Mouse (Mus musculus) common myeloid progenitor, adult 5-6 weeks (primary cell): ENCODE data around the gene Ifrd2. TPM values are rescaled to one million over a fixed set of nuclear protein-coding genes. Genes with fewer than 3 reads are reported as not detected.
A peak's percentile ranks its signal among the peaks of the same experiment; 100 is the strongest.

Source experiments
- ATAC-seq: replicated peaks from 2 replicates; pipeline ENCODE4 v1.8.0; 2016; ENCODE audit warnings: low read depth, mild to moderate bottlenecking, moderate TSS enrichment, inconsistent platforms; ENCODE audit not compliant: poor library complexity, severe bottlenecking
- total RNA-seq: library from RNA; stranded (forward); fragments of 200-1000, 187-1606 nt; gene quantifications from 2 replicates; pipeline ENCODE4 v1.2.3, GENCODE M21; 2017

The Ifrd2 gene
- total RNA-seq, 1 experiment from 2014 or later = 59.7 TPM

DNA sequence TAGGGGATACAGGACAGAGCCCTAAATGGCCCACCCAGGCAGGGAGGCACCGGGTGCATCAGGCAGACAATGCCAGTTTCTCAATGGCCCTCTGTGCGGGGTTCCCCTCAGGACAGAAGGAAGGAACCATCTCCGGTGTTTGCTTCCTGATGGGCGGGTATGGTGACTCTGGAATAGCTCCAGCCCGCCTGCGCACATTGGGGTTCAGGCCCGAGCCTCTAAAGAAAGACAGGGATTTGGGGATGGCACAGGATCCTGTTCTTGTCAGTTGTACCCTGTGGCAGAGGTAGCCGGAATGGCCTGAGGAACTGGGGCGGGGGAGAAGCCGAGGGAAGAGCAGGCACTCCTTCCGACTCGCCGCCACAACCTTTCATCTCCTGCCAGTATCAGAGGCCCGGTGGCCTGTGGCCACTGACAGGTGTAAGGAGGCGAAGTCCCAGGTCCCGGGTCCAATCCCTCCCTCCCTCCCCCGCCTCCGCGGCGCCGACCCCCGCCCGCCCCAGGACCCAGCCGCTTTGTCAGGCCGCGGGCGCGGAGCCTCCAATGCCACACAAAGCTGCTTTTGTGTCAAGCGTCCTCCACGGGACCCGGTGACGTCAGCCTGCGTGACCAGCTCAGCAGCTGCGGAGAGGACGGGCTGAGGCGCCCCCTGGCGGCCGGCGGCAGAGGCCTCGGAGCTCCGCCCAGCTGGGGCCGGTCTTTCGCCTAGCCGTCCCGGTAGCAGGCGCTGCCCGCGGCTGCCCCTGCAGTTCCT is 24.9 kb downstream of the Ifrd2 start:
- ATAC-seq = peak; percentile 83

DNA sequence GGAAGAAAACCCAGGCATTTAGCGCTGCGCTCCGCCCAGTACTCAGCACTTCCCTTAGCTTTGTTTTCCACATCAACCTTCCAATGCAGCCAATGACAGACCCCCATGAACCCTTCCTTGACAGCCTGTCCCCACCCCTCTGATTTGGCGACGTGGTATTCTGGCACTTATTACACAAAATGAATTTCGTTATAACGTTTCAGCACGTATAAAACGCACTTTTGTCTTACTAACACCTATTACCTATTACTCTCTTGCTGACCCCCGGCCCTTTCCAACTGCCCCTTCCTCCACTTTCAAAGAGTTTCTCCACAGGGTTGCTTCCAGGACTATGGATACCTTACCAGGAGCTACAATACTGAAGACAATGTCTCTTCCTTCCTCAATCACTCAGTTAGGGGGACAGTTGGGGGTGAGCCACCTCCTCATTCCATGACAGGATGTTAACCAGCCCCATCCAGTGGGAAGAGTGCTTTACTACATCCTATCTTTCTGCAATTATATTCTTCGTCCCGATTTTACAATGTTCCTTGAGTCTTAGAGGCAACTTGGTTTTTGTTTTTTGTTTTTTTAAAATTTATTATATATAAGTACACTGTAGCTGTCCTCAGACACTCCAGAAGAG is 25.6 kb downstream of the Ifrd2 start:
- no peak; the same call in 1 of the 2 replicates for ATAC-seq

DNA sequence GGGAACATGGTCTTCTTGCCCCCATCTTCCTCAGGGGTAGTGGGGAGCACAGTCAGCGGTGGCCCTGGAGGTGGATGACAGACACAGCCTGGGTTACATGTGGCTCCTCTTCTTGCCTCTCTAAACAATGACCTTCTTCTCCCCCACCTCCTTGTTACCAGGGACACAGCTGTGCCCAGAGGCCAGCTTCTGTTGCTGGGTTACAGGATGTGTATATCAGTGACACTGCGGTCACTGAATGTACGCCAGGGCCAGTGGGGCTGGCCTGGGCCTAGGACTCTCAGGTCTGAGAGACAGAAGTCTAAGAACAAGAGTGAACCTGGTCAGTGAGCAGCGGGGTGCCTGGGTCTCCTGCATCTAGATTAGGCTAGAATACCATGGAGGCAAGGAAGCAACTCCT is 27.6 kb downstream of the Ifrd2 start:
- ATAC-seq = no peak

DNA sequence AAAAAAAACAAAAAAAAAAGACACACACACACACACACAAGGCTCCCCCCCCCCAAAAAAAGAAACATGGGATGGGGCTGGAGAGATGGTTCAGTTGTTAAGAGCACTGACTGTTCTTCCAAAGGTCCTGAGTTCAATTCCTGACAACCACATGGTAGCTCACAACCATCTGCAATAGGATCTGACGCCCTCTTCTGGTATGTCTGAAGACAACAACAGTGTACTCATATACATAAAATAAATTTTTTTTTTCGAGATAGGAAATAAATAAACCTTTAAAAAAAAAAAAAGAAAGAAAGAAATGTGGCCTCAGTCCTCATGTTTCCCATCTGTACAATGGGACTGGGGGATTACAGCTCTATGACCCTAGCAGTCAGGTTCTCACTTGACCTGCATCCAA is 30.0 kb downstream of the Ifrd2 start:
- no peak for ATAC-seq

DNA sequence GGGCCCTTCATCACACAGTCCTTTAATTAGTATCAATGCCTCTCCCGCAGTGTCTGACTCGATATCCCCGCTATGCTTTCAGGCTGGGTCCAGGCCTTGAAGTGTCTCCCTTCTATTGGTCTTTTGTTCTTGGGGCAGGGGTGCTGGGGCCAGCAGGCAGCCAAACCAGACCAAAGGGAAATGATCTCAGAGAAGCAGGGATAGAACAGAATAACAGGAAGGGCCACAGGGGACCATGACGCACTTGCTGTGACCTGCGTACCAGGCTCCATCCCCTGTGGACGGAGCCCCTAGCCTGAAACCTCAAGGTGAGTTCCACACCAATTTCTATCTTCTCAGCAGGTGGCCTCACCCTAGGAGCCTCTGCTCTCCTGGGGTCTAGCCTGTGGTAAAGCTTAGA is 30.7 kb downstream of the Ifrd2 start:
- ATAC-seq = no peak

DNA sequence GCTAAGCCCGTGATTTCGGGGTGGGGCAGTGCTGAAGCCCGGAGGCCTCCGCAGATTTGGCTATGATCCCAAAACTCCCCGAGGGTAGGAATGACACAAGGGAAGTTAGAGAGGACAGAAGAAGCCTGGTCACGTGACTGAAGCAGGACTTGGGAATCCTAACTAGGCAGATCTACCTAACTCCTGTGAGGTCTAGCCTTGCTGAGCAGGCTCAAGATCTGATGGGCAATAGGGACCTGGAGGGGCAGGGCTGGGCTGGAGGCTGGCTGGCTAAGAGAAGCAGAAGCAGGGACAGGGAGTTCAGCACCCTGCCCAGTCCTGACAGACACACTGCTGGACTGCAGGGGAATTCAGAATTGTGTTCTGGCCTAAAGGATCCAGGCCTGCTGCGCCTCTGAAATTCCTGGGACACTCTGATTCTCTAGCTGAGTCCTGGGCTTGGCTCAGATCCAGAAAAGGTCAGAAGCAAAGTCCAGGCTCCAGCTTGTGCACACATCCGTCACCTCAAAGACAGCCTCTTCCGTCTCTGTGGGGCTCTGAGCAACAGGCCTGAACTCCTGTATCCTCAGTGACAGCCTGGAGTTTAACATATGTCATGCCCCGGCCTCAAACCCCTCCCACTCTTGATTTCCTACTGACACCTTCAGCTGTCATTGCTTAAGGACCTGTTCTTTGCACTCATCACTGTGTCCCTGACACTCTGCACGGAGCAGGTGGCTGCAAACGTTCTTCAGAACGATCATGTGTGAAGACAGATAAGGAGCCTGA is 31.5 kb downstream of the Ifrd2 start:
- ATAC-seq = peak; percentile 26; the same call in 1 of the 2 replicates

DNA sequence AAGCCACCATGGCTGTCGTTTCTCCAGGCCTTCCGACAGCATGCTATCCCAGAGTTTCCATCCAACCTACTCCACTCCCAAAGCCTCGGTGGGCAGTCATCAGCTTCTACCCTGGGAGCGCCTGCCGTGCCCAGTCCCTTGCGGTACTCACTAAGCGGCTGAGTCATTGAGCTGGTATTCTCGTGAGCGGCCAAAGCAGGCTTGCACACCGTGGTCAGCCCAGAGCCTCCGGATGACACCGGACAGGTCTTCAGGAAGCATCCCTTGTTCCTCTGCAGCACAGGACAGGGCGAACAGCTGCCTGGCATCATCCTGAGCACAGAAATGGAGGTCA is 32.1 kb downstream of the Ifrd2 start:
- no peak for ATAC-seq

DNA sequence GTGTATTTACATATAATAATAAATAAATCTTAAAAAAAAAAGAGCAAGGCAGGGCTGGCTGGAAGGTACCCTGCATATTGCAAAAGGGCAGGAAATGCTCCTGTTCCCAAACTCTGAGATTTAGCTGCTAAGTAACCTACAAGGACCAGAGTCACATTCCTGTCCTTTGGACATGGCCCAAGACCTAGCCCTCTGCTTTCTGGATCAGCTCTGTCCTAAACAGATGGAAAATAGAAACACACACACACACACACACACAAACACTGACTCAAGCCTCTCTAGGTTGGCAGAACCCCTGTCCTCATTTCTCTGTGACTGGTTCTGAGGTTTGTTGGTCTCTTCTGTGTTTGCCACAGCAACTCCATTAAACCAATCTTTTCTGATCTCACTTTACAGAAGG is 33.5 kb downstream of the Ifrd2 start:
- no peak for ATAC-seq

DNA sequence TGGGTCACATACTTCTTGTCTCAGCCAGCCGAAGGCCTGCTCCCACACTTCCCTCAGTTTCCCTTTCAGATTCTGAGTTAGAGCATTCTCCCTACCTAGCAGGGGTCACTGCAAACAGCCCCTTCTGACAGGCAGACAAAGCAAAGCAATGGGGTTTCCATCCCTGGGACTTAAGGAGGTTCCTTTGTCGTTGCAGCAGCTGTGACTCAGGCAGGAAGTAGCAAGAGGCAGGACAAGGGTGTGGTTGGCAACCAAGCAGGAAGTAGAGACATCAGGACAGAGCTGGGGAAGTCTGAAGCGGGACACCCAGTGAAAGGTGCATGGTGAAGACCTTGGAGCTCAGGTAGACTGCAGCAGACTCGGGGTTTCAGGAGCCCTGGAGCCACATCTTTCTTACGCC is 37.1 kb downstream of the Ifrd2 start:
- peak; percentile 48 for ATAC-seq

DNA sequence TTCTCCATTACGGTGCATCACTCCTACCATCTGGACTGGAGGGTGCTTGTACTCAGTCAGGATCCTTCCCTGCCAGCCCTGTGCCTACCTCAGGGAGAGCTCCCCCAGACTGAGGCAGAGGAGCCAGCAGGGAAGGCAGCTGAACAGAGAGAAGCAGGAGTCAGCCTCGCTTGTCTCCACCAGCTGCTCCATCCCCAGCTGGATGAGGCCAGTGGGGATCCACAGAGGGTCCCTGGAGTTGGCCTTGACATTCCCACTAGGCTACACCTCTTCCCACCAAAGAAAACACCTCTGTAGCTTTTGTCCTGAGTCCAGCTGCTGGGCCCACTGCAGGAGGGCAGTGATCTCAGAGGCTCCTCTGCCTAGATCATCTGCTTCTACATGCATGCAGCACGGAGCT is 37.5 kb downstream of the Ifrd2 start:
- peak; percentile 5; the same call in 1 of the 2 replicates for ATAC-seq

DNA sequence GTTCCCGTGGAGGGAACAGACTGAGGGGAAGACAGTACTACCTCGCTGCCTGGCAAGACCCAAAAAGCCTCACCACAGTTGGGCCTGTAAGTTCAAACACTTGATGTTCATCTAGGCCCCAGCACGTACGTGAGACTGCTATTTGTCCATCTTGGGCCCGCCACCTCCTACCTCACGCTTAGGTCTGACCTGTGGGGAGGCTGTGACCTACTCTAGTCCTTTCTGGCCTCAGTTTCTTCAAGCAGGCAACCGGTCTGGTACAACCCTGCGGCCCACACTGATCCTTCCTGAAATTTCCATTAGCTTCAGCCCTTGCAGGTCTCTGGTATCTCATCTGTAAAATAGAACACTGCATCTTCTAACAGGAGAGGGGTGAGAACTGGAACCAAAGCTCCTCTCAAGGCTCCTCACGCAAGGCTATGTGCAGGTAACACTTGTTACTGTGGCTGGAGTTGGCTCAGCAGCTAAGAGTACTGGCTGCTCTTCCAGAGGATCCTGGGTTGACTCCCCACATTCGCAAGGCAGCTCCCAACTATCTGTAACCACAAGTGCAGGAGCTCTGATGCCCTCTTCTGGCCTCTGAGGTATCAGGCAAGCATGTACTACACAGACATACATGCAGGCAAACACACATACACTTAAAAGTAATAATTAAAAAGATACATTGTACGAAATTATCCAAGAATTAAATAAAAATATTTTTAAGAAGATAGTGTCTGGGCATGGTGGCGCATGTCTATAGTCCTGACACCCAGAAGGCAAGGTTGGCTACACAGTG is 38.1 kb downstream of the Ifrd2 start:
- ATAC-seq = no peak

DNA sequence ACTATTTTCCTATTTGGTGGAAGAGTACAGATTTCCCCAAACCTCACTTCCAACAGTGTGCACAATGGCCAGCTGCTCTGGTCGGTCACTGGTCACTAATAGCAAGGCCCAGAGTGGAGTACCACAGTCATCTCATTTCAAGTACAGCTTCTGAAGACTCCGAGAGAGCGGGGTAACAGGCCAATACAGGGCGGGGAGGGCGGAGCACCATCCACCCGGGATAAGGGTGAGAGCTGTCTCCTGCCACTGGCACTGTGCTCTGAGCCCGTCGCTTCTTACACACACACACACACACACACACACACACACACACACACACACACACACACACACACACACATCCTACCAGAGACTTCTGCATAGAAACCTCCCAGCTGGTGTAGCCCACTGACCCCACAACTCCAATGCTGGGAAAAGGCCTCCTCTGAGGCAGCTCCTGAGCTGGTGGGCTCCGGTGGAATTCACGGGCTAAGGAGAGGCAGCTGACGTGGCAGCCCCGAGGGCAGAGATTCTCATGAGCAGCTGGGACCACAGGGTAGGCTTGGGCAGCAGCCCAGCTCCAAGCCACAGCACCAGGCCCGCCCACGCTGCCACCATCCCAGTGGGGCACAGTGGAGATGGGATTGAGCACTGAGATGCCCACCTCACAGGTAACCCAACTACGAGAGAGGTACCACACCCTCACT is 38.9 kb downstream of the Ifrd2 start:
- peak; percentile 3; the same call in 1 of the 2 replicates for ATAC-seq

DNA sequence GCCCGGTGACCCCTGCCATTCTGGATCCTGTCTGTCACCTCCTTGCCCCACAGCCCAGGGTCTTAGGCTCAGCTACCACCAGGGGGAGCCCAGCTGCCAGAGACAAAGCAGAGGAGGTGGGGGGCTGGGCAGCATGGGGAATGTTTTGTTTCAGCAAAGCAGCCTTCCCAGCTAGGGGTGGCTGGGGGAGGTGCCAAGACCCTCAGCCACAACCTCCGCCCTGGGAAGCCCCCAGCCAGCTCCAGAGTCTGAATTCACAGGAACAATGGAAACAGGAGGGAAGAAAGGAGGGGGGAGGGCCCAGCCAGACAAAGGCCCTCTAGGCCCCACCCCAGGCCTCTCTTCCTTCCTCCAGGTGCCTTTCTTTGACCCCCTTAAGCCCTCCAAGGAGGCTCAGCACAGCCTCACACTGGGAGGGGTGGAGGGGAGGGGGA is 39.4 kb downstream of the Ifrd2 start:
- peak; percentile 47 for ATAC-seq

DNA sequence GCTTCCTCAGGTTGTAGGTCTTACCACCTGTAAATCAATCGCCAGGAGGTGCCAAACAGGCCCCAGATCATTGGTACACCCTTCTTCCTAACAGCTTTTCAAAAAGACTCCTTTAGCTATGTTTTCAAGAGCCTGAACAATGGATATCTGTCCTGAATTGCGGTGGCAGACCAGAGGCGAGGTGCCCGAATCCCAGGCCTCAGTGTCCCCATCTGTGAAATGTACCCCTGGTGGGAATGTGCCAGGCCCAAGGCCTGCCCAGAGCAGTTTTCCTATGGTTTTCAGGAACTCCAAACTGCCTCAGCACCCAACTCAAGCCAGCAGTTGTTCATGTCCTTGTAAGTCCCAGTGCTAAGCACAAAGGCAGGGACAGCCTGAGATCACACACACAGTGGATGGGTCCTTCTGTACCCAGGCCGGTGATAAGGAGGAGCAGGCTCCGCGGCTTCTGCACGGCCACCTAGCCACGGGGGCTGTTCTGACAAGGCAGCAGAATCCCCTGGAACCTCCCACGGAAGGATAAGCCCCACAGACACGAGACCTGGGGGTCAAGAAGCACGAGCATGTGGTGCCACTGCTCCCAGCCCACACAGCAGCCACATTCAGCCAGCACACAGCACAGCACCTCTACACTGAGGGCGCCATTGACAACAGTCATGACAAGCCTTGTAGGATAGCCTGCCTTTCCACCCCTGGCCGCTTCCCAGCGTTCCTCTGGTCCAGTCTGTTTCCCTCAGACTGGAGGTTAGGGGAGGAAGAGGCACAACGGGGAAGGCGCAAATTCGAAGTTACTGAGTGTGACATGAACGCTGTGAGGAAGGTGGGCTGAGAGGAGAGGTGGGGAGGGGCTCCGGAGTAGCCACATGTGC is 40.2 kb downstream of the Ifrd2 start:
- no peak for ATAC-seq

DNA sequence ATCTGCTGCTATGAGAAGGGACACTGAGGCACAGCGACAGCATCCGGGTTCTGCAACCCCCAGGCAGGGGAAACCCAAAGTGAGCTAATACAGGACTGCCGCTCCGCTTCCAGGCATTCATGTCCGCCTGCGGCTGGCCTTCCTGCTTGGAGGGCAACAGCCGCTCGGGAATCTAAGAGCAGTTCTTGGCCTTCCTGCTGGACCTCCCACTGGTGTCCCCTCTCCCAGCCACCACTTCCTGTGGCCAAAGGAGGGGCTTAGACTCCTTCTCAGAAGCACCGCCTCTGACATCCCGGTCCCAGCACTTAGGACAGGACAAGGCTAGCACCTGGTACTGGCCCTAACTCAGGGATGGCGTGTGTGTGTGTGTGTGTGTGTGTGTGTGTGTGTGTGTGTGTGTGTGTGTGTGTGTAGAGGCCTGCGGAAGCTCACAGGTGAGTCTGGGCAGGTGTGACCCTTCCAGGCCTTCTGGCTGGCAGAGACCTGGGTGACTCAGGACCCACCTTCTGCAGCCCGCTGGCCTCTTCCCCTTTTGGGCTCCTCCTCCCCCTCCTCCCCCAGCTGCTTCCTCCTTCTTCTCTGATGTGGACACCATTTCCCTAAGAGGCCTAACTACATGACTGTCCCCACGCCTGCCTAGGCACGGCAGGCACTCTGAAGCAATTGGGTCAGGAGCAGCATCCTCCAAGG is 41.4 kb downstream of the Ifrd2 start:
- ATAC-seq = peak; percentile 51

DNA sequence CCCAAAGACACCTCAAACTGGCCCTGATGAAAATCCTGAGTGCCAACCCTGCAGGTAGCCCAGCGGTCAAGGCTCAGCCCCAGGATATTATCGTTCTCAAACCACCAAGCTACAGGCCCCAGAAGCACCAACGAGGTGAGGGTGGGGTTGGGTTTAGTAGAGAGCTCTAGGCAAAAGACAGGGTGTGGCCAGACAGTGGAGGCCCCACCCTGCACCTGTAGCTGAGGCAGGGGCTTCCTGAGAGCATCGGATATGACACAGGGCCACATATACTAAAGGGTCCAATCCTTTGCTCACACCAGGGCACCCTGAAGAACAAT is 41.9 kb downstream of the Ifrd2 start:
- no peak for ATAC-seq

DNA sequence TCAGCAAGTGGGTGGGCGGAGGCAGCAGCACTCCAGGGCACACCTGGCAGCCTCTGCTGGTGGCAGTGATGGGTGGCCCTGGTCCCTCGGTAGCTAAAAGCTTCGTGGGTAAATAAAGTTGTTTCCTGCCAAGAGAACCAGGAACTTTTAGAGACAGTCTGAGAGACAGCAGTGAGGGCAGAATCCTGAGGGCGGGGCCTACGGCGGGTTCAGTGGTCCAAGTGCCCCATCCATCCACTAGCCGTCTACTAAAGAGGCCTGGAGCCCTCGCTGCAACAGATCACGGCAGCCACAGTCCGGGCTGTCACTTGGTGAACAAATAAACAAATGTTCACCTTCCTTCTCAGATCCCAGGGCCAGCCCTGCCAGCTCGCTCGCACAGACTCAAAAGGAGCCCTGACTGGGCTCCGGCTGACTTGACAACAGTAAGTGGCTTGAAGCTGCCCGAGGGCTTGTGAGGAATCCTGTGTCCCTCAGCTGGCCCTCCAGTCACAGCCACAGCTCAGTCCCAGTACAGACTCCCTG is 42.5 kb downstream of the Ifrd2 start:
- no peak for ATAC-seq

DNA sequence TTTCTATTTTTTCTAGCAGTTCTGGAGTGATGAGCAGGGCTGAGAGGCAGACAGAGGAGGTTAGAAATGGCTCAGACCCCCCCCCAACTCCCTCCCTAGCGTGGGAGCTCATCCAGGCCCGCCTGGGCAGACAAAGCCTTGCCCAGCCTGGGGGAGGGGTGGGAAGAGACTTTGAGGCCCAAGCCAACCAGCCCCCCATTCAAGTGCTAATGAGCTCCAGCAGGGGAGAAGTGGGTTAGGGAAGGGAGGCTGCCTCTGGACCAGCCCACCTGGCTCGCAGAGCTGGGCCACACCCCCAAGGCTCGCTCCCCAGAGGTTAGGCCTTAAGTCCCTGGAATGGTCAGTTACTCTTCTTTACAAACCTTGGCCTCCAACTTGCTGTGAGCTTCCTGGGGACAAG is 43.1 kb downstream of the Ifrd2 start:
- ATAC-seq = no peak
